Mouse (Mus musculus) ES-Bruce4 (cell line): ENCODE data around the gene Pde11a. TPM values are rescaled to one million over a fixed set of nuclear protein-coding genes. Genes with fewer than 3 reads are reported as not detected.

Source experiments
- H3K27ac ChIP-seq: 2 replicates; pipeline ENCODE4 v1.5.1; 2012; ENCODE audit warnings: low read length, inconsistent platforms; ENCODE audit not compliant: insufficient read depth
- H3K27me3 ChIP-seq: 2 replicates; pipeline ENCODE4 v1.6.1; 2012; ENCODE audit warnings: mild to moderate bottlenecking, low read length, inconsistent platforms; ENCODE audit not compliant: control insufficient read depth, poor library complexity, insufficient read depth, severe bottlenecking
- H3K36me3 ChIP-seq: 2 replicates; pipeline ENCODE4 v1.6.1; 2012; ENCODE audit warnings: inconsistent platforms, mild to moderate bottlenecking, low read length, moderate library complexity; ENCODE audit not compliant: control insufficient read depth, poor library complexity, insufficient read depth, severe bottlenecking
- H3K4me1 ChIP-seq: one replicate; pipeline ENCODE4 v1.8.1; 2011; ENCODE audit warnings: low read length; ENCODE audit not compliant: control insufficient read depth, insufficient read depth
- H3K4me3 ChIP-seq: 2 replicates; pipeline ENCODE4 v1.5.1; 2011; ENCODE audit warnings: low read depth, mild to moderate bottlenecking, low read length
- H3K9ac ChIP-seq: 2 replicates; pipeline ENCODE4 v1.6.1; 2012; ENCODE audit warnings: low read depth, mild to moderate bottlenecking, inconsistent platforms; ENCODE audit not compliant: poor library complexity, severe bottlenecking
- H3K9me3 ChIP-seq: replicated peaks from 2 replicates; pipeline ENCODE4 v1.6.1; 2012; ENCODE audit warnings: mild to moderate bottlenecking, low read length, inconsistent platforms; ENCODE audit not compliant: control insufficient read depth, poor library complexity, insufficient read depth, severe bottlenecking
- CTCF ChIP-seq: IDR thresholded peaks from one replicate; pipeline ENCODE4 v1.8.1; 2011; ENCODE audit warnings: low read depth, low read length
- EP300 ChIP-seq: IDR thresholded peaks from 2 replicates; pipeline ENCODE4 v1.6.1; 2011; ENCODE audit warnings: low read depth, low read length; ENCODE audit not compliant: insufficient read depth
- POLR2A ChIP-seq: IDR thresholded peaks from one replicate; pipeline ENCODE4 v1.8.1; 2011; ENCODE audit warnings: low read length; ENCODE audit not compliant: insufficient read depth
- polyA plus RNA-seq: library from polyadenylated mRNA; stranded (reverse); fragments of >200 nt; gene quantifications from 2 replicates; pipeline ENCODE4 v1.2.4, GENCODE M21; 2011; ENCODE audit warnings: low read depth; ENCODE audit not compliant: missing spikeins, insufficient read depth, insufficient read length

Pde11a gene
- polyA plus RNA-seq, result 0.76 and 1.0 TPM in 2 replicates

GRCm38 (mm10) chr2:76338215-76339156, at the start of gene Pde11a:
Pde11a (minus strand) TSS chr2:76338774.
- Histone ChIP-seq H3K4me1 (no peaks in the 10 kb centered on the region), H3K9ac (peak within 1 kb of the TSS; percentile 55), H3K9me3 (no peaks in the 10 kb centered on the region), H3K4me3 (peak within 1 kb of the TSS; percentile 67), H3K27ac (no peak within 1 kb of the TSS), H3K36me3 (no peaks in the 10 kb centered on the region), H3K27me3 (no peaks in the 10 kb centered on the region)
- TF ChIP-seq CTCF (no peak), EP300 (no peak), POLR2A (no peak)

GRCm38 (mm10) chr2:76386531-76386930, 48.0 kb upstream of the Pde11a start:
- Histone ChIP-seq H3K4me1 (no peaks in the 10 kb centered on the region), H3K4me3 (no peak overlapping the region), H3K27ac (no peak overlapping the region), H3K36me3 (peaks cover 11% of the 10 kb centered on the region), H3K9me3 (no peaks in the 10 kb centered on the region), H3K27me3 (no peaks in the 10 kb centered on the region), H3K9ac (no peak overlapping the region)
- TF ChIP-seq CTCF, result no peak
- no peak for TF ChIP-seq POLR2A
- no peak for TF ChIP-seq EP300

DNA sequence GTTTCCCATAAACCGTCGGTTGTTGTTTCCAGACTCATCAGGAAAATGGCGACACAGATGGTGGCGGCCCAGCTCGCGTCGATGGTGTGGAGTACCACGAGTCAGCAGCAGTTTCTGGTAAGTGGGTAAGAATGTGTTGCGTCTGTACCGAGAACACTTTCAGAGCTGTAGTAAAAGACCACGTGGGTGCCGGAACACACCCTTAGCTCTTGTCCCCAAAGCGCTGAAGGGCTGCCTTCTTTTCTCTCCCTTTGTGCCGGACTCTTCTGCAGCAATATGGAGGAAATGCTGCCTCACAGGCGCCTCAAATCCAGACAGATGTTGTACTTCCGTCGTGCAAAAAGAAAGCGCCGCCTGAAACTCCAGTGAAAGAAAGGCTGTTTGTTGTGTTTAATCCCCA, 40.1 kb upstream of the Pde11a start:
- H3K9me3 ChIP-seq, result no peaks in the 10 kb centered on the region
- no peak overlapping the region for H3K27ac ChIP-seq
- H3K4me1 ChIP-seq, result no peaks in the 10 kb centered on the region
- H3K36me3 ChIP-seq, result peaks cover 59% of the 10 kb centered on the region
- TF ChIP-seq POLR2A, result no peak
- no peak for TF ChIP-seq EP300
- no peak for TF ChIP-seq CTCF
- H3K27me3 ChIP-seq, result no peaks in the 10 kb centered on the region
- no peak overlapping the region for H3K4me3 ChIP-seq
- H3K9ac ChIP-seq, result no peak overlapping the region

DNA sequence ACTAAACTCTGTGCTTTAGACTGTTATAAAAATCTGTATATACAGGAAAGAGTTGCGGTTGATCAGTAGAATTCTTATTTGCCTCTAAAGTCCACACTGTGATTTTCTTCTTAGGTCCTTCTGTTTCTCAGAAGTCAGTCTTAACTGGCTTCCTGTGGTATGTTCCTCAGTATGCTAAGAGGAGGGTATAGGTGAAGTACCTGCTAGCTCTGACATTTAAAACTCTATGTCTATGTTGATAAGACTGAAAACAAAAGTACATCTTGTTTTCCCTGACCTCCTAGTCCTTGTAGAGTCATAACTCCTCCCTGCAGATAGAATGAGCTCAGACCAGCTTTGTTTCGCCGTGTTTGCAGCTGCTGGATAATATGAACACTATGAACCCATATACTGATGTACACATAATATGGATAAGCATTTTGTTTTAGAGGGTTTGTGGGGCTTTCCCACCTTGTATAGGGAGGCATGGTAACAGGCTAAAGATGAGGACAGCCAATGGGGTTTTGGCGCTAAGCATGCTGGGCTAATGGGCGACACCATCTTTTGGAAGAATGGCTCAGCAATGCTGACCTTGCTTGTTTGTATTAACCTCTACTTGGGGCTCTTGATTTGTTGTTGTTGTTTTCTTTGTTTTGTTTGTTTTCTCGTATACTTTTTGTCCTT, 36.1 kb upstream of the Pde11a start:
- Histone ChIP-seq H3K9me3 (no peaks in the 10 kb centered on the region), H3K27me3 (no peaks in the 10 kb centered on the region), H3K4me3 (no peak overlapping the region), H3K9ac (no peak overlapping the region), H3K4me1 (no peaks in the 10 kb centered on the region), H3K27ac (no peak overlapping the region), H3K36me3 (peaks cover 55% of the 10 kb centered on the region)
- TF ChIP-seq EP300 (no peak), POLR2A (no peak), CTCF (no peak)

DNA sequence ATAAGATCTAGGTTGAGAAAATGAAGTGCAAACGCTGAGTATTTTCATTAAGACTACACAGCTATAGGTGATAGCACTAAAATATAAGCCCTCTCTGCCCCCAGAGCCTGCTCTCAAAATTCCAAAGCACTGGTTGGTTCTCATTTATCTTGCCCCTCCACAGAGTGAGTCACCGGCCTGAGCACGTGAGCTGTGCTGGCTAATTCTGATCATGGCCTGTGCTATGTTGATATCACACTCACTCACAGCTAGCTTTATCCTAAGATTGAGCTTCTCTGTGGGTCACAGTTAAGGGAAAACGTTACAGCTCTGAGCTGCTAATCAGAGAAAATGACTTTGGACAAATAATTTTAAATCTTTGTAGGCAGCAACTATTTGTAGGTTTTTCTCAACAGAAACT, 33.7 kb upstream of the Pde11a start:
- Histone ChIP-seq H3K4me1 (no peaks in the 10 kb centered on the region), H3K36me3 (peaks cover 36% of the 10 kb centered on the region), H3K9ac (no peak overlapping the region), H3K4me3 (no peak overlapping the region), H3K27me3 (no peaks in the 10 kb centered on the region), H3K9me3 (no peaks in the 10 kb centered on the region), H3K27ac (no peak overlapping the region)
- TF ChIP-seq CTCF (no peak), EP300 (no peak), POLR2A (no peak)

- TF ChIP-seq POLR2A, result no peak
- TF ChIP-seq CTCF, result no peak
- TF ChIP-seq EP300, result no peak
- Histone ChIP-seq H3K9me3 (no peaks in the 10 kb centered on the region), H3K36me3 (peaks cover 30% of the 10 kb centered on the region), H3K4me3 (peak overlapping the region; percentile 73), H3K27me3 (no peaks in the 10 kb centered on the region), H3K27ac (no peak overlapping the region), H3K4me1 (no peaks in the 10 kb centered on the region), H3K9ac (peak overlapping the region; percentile 80)
Observed at GRCm38 (mm10) chr2:76370656-76370922, 32.0 kb upstream of the Pde11a start.
